Mouse (Mus musculus): ENCODE results near the gene Hoxa5.

Hoxa5 gene

DNA sequence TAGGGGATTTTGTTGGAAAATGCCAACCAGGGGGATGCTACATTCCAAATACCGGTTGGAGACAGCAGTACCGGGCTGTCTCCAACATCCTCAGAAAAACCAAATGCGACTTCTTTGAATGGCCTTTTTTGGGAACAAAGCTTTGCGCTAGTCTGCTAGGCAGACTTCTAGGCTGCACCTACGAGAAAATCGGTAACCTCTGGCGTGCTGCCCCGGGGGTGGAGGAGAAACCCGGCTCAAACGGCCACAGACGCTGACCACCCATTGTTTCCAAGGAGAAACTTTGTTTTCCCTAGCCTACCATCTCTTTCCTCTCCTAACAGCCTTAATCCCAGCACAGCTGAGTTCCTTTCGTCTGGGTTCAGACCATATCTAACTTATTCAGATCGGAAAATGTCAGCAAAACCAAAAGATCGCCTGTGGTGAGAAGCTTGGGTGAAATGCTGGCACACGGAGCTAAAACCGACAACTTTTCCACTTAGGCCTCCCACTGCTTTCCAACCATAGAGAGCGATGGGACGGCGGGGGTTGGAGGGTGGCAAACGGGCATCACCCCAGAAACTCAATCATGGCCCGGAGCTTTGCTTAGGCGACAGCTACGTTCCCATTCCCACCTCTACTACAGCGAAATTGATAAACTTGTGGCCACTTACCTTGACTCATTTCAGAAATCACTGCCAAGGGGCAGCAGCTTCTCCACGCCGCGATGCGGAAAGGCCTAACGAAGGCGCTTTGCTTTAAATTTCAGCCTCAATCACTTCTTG, 35.4 kb upstream of the Hoxa5 start:
- DNase-seq = no peak

- no peak for DNase-seq
Measured at GRCm38 (mm10) chr6:52238976-52239375, 34.6 kb upstream of the Hoxa5 start.

- DNase-seq = no peak
Measured at GRCm38 (mm10) chr6:52238155-52238545, 33.8 kb upstream of the Hoxa5 start.

DNA sequence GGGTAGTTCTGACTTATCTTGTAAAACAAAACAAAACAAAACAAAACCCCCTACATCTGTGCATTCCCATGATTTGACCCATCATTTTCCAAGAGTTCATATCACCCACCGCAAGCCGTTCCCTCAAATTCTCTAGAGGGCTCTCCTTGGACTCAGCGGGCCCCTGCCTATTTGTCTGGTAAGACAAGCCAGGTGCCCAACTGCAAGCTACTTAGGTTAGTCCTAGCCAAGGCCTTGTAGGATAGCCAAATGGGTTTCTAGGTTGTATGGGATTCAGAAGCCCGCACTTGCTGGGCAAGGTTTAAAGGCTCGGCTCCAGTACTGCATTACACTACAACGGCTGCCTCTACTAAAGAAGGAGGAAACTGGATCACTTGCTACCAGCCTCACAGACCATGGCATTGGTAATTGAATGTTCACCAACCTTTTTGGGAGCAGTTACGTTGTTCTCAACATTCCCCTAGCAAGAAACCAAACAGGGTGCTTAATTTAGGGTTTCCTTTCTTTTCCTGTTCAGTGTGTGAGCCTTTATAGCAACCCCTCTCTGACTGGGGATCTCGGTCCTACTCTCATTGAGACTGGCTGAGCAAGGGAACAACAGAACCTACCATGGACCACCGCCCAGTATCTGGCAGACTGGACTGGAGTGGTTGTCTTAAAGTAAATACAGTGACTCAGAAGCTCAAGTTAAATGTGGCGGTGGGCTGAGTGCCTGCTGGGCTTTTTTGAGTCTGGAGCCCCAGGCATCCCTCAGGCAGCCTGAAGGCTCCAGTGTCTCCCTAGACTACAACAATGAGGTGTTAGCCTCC, 33.2 kb upstream of the Hoxa5 start:
- DNase-seq = no peak

DNA sequence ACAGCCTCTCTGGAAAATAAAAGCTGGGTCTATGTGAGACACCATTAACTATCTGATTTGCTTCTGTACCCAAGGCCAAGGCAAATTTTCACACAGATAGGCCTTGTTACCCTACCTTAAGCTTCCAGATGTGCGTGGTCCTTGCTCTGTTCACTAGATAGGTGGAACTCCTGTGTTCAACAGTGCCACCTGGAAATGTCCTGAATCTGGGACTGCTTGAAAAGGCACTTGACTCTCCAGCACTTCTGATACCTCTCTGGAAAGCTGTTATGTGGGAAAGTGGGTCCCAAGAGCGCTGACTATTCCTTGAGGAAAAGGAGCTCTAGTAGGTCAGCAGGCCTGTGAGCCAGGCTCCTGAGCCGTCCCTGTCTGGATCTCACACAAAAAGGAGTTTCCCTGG, 32.4 kb upstream of the Hoxa5 start:
- DNase-seq = no peak

DNA sequence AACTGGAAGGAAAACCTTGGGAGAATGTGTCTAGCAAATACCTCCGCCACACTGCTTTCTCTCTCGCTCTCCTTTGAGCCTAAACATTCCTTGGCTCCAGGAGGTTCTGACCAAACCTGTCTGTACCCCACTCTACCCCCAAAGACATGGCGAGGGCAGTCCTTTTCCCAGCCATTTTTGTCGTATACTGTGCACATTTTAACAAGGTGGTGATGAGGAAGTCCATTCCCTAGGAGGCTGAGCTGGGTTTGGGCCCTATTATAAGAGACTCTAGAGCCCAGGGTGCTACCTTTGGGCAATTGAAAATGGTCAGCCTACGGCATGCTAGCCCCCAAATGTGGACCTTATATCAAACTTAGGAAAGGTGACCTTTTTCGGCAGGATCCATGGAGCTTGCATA, 31.5 kb upstream of the Hoxa5 start:
- DNase-seq = no peak

DNA sequence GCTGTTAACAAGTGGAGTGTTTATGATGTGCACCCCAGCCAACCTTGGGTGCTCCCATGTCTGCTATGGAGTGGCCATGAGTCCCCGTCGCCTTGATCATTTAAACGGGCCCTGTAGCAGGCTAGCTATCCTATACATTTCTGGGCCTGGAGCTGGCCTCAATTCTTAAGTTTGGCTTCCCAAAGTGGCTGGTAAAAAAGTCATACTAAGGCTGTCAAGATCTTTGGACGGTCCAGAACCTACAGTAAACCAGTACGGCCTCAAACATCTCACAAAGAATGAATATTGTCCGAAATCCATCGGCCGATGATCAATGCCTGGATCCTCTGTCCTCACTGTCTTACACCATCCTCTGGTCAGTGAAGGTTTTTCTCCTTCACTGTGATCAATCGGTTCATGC, 30.9 kb upstream of the Hoxa5 start:
- DNase-seq = no peak

GRCm38 (mm10) chr6:52234428-52235140, 30.2 kb upstream of the Hoxa5 start:
- no peak for DNase-seq

DNA sequence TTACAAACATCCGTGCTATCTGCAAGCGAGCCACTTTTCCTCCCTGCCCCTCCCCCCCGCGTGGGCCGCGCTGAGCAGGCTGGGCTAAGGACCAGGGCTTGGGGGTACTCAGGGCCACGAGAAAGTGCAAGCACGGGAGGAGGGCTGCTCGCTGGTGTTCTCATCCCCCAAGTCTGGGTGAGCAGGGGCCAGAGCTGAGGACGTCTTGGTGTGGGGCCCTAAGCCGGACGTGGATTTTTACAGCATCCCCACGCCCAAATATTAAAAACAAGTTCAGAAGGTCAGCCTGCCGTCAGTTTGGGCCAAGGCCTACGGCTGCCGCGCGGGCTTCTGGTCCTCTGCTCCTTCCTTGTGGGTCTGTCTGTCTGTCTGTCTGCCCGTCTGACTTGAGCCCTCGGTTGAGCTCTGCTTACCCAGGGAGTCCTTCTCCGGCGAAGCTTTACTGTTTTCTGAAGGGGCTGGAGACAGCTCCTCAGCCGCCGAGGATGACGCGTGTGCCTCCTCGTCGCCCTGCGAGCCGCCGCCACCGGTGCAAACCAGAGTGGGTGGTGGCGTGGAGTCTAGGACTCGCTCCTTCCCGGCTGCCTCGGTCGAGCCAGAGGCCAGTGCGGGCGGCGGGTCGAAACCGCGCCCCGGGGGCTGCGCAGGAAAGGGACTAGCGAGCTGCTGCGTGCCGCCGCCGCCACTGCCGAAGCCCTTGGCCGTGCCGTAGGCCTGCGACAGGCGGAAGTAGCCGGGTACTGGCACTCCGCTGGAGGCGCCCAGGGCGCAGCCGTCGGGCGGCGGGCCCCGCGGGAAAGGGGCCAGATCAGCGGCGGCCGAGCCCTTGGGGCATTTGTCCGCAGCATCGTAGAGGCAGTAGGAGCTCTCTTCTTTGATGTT, 29.4 kb upstream of the Hoxa5 start:
- DNase-seq = no peak

GRCm38 (mm10) chr6:52232984-52233545, 28.7 kb upstream of the Hoxa5 start:
- DNase-seq = no peak

- peak; percentile 9 for DNase-seq
Measured at GRCm38 (mm10) chr6:52232568-52232965, 28.2 kb upstream of the Hoxa5 start.

DNA sequence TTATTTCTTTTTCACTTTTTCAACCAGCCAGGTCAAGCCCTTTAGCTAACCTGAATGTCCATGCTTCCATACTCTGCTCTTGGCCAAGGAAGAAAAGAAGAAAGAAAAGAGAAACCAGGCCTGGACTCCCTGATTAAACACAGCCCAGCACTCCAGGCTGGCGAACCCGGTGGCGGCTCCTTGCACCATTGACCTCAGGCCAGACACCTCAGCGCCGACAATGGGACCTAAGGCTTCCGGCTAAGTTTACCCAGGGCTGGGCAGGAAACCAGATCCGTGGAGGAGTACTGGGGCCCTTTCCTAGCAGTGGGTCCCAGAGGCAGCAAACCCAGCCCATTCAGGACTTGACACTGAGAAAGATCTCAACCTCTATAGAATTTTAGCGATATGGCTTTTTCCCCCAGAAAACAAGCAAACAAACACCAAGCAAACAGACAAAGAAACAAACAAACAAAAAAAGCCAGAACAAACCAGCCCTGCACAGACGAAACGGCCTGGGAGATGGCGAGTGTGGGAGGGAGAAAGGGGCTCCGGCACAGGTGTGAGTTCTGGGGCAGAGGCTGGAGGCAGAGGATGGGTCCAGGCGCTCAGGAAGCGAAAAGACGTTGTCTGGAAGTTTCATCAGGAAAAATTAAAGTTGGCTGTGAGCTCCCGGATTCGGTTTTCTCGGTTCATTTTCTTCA, 27.6 kb upstream of the Hoxa5 start:
- no peak for DNase-seq

GRCm38 (mm10) chr6:52230516-52231165, 26.3 kb upstream of the Hoxa5 start, which contains the start of gene Hoxa9:
TSS of gene Hoxa9 (minus strand) at chr6:52231089.
- no peak for DNase-seq

- DNase-seq = peak; percentile 14
Measured at GRCm38 (mm10) chr6:52229558-52230416, 25.4 kb upstream of the Hoxa5 start.

DNA sequence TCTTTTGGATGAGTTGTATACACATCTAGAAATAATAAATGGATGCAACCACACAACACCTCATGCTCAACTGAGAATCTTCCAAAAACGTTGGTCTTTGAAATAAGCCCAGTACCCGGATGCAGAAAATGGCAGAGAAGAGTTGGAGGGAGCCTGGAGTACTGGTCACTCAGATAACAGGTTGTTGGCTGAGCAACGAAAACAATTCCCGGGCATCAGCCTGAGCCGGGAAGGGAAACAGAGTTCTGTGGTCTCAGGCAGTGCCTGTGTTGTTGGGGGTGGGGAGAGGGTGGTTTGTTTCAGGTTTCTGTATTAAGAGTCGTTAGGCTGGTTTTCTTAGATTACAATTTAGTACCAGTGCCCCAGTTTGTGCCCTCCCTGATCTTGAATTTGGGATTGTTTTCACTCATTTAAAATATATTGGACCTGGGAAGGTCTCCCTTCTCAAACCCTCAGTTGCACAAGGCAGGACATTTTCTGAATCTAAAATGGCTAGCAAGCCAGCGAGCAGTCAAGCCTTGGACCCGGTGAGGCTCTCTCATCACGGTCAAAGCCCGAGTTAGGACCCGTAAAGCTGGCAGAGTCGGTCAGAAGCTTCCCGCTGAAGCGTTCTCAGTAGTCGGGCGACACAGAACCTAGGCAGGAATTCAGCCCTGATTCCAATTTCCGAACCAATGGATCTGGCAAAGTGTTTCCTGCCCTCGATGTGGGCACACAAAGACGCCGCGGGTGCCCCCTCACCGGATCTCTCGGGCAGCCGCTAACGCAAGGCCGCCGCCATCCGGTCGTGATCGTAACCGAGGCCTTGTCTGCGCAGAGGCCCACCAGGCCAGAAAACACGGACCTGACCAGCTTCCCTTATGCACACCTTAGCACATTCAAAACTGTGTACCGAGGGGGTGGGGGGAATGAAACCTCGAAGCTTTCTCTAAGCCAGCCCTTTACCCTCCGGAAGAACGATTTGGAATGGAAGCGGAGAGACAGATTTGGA, 24.4 kb upstream of the Hoxa5 start:
- no peak for DNase-seq

- no peak for DNase-seq
Measured at GRCm38 (mm10) chr6:52227470-52228222, 23.3 kb upstream of the Hoxa5 start.

- no peak for DNase-seq
Measured at GRCm38 (mm10) chr6:52226569-52227257, 22.3 kb upstream of the Hoxa5 start.

Measured in thymus, postnatal 14 days (tissue).